Mouse (Mus musculus): ENCODE measurements around the gene Clcn2.

- TF ChIP-seq MAX (IDR thresholded peaks at IDR 0.05; ENCODE audit: low read depth) (no peak), POLR2A (IDR thresholded peaks at IDR 0.05; ENCODE audit: insufficient read length, low read depth) (no peak), SRF (IDR thresholded peaks at IDR 0.05; ENCODE audit: control insufficient read depth, insufficient read length, low read depth) (no peak), E2F4 (IDR thresholded peaks at IDR 0.05; ENCODE audit: insufficient read depth) (no peak), TCF3 (IDR thresholded peaks at IDR 0.05; ENCODE audit: insufficient read length, low read depth) (no peak), POLR2AphosphoS2 (IDR thresholded peaks at IDR 0.05; ENCODE audit: insufficient read length, low read depth) (no peak), CEBPB (IDR thresholded peaks at IDR 0.05; ENCODE audit: insufficient read depth, poor library complexity, severe bottlenecking) (no peak), TCF12 (IDR thresholded peaks at IDR 0.05; ENCODE audit: insufficient read depth, poor library complexity, severe bottlenecking) (no peak)
Measured at GRCm38 (mm10) chr16:20757385-20757784, 39.8 kb upstream of the Clcn2 start.
